Mouse (Mus musculus): Measurements from ENCODE around the gene Nkain4.

Gene Nkain4

GRCm38 (mm10) chr2:180949947-180950346, 4.6 kb downstream of the Nkain4 start:
- DNase-seq: no peak

GRCm38 (mm10) chr2:180941869-180942268, 12.6 kb downstream of the Nkain4 start:
- DNase-seq: no peak

GRCm38 (mm10) chr2:180940187-180940586, 14.3 kb downstream of the Nkain4 start:
- DNase-seq: no peak

GRCm38 (mm10) chr2:180932418-180932817, 22.1 kb downstream of the Nkain4 start:
- DNase-seq: no peak

GRCm38 (mm10) chr2:180928723-180929122, 25.8 kb downstream of the Nkain4 start, which contains the start of gene Birc7:
Gene Birc7, plus strand, starts transcription at chr2:180929023.
- no peak for DNase-seq

- DNase-seq: peak; percentile 58
Measured at GRCm38 (mm10) chr2:180925176-180925575, 29.3 kb downstream of the Nkain4 start.

GRCm38 (mm10) chr2:180922739-180923138, 31.8 kb downstream of the Nkain4 start:
- DNase-seq: no peak

GRCm38 (mm10) chr2:180920810-180921400, 33.6 kb downstream of the Nkain4 start, which contains the start of gene Ythdf1:
Gene Ythdf1, minus strand, starts transcription at chr2:180920949.
- peak; percentile 98 for DNase-seq

- DNase-seq: peak; percentile 31
Measured at GRCm38 (mm10) chr2:180919913-180920809, 34.3 kb downstream of the Nkain4 start.

- no peak for DNase-seq
Measured at GRCm38 (mm10) chr2:180915886-180916433, 38.5 kb downstream of the Nkain4 start.

GRCm38 (mm10) chr2:180910928-180911327, 43.6 kb downstream of the Nkain4 start:
- no peak for DNase-seq

GRCm38 (mm10) chr2:180905556-180906221, 48.8 kb downstream of the Nkain4 start:
- no peak for DNase-seq

- DNase-seq: peak; percentile 27
Measured at GRCm38 (mm10) chr2:180904435-180905208, 49.9 kb downstream of the Nkain4 start.

GRCm38 (mm10) chr2:180902086-180902485, 52.4 kb downstream of the Nkain4 start:
- no peak for DNase-seq

- no peak for DNase-seq
Measured at GRCm38 (mm10) chr2:180897857-180898256, 56.6 kb downstream of the Nkain4 start.

GRCm38 (mm10) chr2:180896819-180897625, 57.5 kb downstream of the Nkain4 start:
- DNase-seq: no peak

- no peak for DNase-seq
Measured at GRCm38 (mm10) chr2:180895837-180896525, 58.5 kb downstream of the Nkain4 start.

- DNase-seq: no peak
Measured at GRCm38 (mm10) chr2:180895321-180895720, 59.2 kb downstream of the Nkain4 start.

GRCm38 (mm10) chr2:180894734-180895133, 59.8 kb downstream of the Nkain4 start:
- peak; percentile 89 for DNase-seq

- DNase-seq: peak; percentile 61
Measured at GRCm38 (mm10) chr2:180894029-180894623, 60.4 kb downstream of the Nkain4 start.
